Mouse (Mus musculus) gastrocnemius, adult 2 months (tissue): ENCODE results near the gene Ampd3. TPM values are rescaled to one million over a fixed set of nuclear protein-coding genes. Genes with fewer than 3 reads are reported as not detected.
A peak's percentile ranks its signal among the peaks of the same experiment; 100 is the strongest.

Experiments
- DNase-seq: peaks from one replicate; pipeline ENCODE4 v3.0.0; 2022
- H3K27ac ChIP-seq: fragments of 200-600 bp; 2 replicates; pipeline ENCODE4 v1.8.1; 2022; ENCODE audit warnings: mild to moderate bottlenecking
- H3K4me3 ChIP-seq: fragments of 200-600 bp; 2 replicates; pipeline ENCODE4 v1.8.1; 2022; ENCODE audit warnings: mild to moderate bottlenecking, moderate library complexity
- CTCF ChIP-seq: fragments of 200-600 bp; IDR thresholded peaks from 2 replicates; pipeline ENCODE4 v1.8.1; 2022; ENCODE audit warnings: antibody characterized with exemption, mild to moderate bottlenecking, moderate library complexity
- intact Hi-C: fragments of 180-260 bp; cut with DNase I; formaldehyde crosslinking; loops from one replicate; pipeline ENCODE4 v1.15.1; 2025
- total RNA-seq, 2 experiments: library from RNA; stranded (reverse); gene quantifications; 2 replicates each; pipeline ENCODE4 v1.2.3; 2021

Ampd3 gene
- total RNA-seq, 2 experiments from 2014 or later = 7.6 to 16.6 TPM

DNA sequence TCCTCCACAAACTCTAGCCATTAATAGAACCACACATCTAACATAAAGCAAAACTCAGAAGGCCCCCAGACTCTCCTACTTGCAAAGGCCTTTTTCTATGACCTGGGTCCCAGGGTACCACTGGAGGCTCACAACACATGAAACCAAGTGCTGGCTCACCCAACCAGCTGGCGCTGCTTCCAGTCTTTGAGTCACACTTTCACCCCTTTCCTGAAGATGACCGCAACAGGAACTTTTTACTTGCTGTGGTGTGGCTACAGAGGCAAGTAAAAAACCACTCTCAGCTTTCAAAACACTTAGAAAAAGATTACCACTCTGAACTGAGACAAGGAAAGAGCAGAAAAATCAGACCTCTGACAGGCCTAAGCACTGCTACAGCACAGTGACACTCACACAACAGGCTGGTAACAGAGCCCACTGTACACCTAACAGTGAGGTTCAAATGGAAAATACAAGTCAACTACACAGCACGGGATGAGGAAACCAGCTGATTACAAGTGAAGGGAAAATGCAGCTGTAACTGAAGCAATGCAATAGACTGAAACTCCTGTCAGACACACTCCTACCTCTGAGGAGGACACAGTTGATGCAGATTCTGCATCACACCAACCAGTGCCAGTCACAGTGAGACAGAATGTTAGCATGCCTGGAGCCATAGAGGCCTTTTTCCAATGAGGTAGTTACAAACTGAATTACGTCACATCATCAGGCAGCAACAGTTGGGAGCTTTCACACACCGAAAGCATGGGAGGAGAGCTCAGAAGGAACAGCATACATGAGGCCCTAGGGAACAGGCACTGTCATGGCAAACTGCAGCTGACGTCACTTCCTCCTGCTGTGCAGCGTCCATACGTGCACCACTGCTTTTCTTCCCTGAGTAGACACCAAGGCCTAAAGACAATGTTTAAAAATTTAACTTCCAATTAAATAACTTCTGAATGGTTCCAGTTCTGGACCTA, 56.3 kb downstream of the Ampd3 start:
- TF ChIP-seq CTCF = no peak
- intact Hi-C loops = no loop called here
- H3K27ac ChIP-seq = peak overlapping the region; percentile 2; the same call in 1 of the 2 replicates
- peak; percentile 41 for DNase-seq
- no peak overlapping the region for H3K4me3 ChIP-seq

DNA sequence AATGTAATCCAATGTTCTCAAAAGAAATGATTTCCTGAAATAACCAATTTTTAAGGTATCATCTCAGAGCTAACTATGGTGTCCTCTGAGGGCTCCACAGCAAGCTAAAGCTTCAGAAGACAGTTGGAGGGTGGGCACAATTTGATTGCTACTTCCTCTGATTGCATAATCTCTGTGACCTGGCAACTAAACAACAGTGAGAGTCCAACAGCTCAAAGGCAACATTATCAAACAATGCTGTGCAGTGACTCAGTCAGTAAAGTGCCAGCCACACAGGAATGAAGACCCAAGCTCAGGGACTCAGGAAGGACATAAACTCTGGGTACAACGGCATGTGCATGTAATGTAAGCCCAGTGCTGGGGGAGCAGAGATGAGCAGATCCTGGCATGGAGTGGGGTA, 65.0 kb downstream of the Ampd3 start:
- H3K4me3 ChIP-seq = no peak overlapping the region
- intact Hi-C loops = no loop called here
- no peak for TF ChIP-seq CTCF
- no peak for DNase-seq
- H3K27ac ChIP-seq = no peak overlapping the region

GRCm38 (mm10) chr7:110834018-110834417, 66.0 kb downstream of the Ampd3 start:
- H3K4me3 ChIP-seq = no peak overlapping the region
- TF ChIP-seq CTCF = no peak
- DNase-seq = no peak
- no peak overlapping the region for H3K27ac ChIP-seq
- intact Hi-C loops = no loop called here

GRCm38 (mm10) chr7:110834522-110834921, 66.5 kb downstream of the Ampd3 start:
- H3K27ac ChIP-seq = no peak overlapping the region
- intact Hi-C loops = no loop called here
- TF ChIP-seq CTCF = no peak

GRCm38 (mm10) chr7:110840332-110840731, 72.3 kb downstream of the Ampd3 start:
- intact Hi-C loops = no loop called here
- no peak overlapping the region; the same call in 1 of the 2 replicates for H3K27ac ChIP-seq
- H3K4me3 ChIP-seq = no peak overlapping the region
- no peak for DNase-seq
- no peak for TF ChIP-seq CTCF

More at GRCm38 (mm10) chr7:110834522-110834921, 66.5 kb downstream of the Ampd3 start:
- H3K4me3 ChIP-seq = no peak overlapping the region
- DNase-seq = no peak

DNA sequence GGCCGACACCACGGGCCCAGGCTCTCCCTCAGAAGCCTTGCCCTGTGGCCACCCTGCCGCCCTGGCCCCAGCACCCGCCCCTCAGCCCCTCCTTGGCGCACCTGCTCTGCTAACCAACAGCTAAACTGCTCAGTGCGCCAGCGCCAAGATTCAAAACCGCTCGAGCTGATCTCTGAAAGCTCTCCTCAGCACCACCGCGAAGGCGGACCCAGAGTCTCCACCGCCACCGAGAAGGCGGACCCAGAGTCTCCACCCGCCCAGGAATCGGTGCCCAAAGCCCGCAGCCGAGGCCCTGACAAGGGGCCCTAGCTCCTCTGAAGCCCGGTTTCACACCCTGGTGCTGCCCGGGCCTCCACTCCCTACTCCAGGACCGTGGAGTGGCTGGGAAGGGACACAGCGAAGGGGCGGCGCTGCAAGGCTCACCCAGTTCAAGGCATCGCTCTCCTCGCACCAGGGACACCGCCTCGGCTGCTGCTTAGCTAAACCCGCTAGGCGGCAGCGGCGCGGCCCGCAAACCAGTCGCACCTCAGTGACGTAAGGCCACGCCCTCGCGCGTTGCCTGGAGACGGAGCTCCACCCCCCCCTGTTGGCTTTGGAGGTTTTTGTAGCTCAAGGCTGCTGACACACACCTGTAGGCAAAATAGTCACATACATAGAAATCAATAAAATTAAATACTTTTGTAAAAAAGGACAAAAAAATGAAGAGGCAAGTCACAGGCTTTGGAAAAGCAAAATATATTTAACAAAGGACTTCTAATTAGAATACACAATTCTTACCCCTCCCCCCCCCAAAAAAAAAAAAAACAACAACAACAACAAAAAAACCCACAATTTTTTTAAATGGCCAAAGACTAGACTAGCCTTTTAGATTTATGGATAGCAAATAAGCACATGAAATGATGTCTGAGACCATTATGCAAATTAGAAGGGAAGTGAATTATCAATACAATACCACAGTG, 76.2 kb downstream of the Ampd3 start, which contains the start of gene Rnf141:
Gene Rnf141 (minus strand): TSS at position 542 of the 959 bp plus-strand sequence.
- intact Hi-C loops = no loop called here
- peak; percentile 94 for DNase-seq
- H3K27ac ChIP-seq = peak within 1 kb of the TSS; percentile 94
- TF ChIP-seq CTCF = peak; percentile 65
- peak within 1 kb of the TSS; percentile 78 for H3K4me3 ChIP-seq

GRCm38 (mm10) chr7:110847321-110847720, 79.3 kb downstream of the Ampd3 start:
- intact Hi-C loops = no loop called here
- Histone ChIP-seq H3K27ac (no peak overlapping the region), H3K4me3 (no peak overlapping the region)
- TF ChIP-seq CTCF = no peak
- no peak for DNase-seq

DNA sequence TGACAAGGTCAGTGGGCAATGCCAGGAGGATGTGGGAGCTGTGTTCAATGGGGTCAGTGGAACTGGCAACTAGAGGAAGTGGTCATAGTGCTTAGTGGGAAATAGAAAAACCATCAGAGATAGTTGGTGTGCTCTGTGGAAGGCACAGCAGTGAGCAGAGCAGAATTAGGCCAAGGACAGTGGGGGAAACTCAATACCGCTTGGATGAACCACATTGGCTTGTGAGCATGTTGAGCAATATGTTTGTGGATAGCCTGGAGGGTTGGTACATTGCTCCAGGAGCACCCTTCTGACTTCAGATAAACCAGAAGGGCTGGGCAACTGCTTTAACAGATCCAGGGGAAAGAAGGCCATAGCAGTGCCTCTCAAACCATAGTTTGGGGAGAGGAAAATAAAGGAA, 80.4 kb downstream of the Ampd3 start:
- Histone ChIP-seq H3K27ac (no peak overlapping the region; the same call in 1 of the 2 replicates), H3K4me3 (no peak overlapping the region)
- intact Hi-C loops = no loop called here
- no peak for DNase-seq
- no peak for TF ChIP-seq CTCF

- Histone ChIP-seq H3K27ac (0 out of 2 replicates have a peak overlapping the region, but pooled peaks have one; percentile 16), H3K4me3 (no peak overlapping the region)
- intact Hi-C loops = no loop called here
- no peak for DNase-seq
- no peak for TF ChIP-seq CTCF
Measured at GRCm38 (mm10) chr7:110851541-110852203, 83.7 kb downstream of the Ampd3 start.

DNA sequence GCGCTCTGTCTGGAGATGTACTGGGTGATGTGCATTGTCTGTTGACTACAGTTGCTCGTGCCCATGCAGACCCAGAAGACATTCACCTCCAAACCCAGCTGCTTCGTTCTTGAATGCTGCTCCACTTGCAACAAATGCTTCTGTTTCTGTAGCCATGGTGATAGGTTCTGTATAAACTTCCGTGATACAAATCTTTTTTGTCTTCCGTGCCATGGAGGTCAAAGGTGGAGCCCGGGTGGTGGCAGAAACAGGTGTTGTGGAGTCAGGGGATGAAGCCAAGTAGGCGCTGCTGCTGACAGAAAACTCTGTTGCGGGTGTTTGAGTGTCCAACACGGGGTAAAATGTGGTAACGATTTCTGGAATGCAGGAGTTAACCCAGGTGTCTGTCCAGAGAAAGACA, 85.6 kb downstream of the Ampd3 start:
- no peak overlapping the region for H3K4me3 ChIP-seq
- intact Hi-C loops = no loop called here
- no peak for TF ChIP-seq CTCF
- no peak for DNase-seq
- no peak overlapping the region for H3K27ac ChIP-seq

GRCm38 (mm10) chr7:110854519-110854918, 86.5 kb downstream of the Ampd3 start:
- intact Hi-C loops = no loop called here
- H3K4me3 ChIP-seq = no peak overlapping the region
- no peak for TF ChIP-seq CTCF
- H3K27ac ChIP-seq = 0 out of 2 replicates have a peak overlapping the region, but pooled peaks have one; percentile 17
- no peak for DNase-seq
